Mouse (Mus musculus) fat pad, adult 2 months (tissue): ENCODE data around the gene Gm16405.
"Not testable (repeated sequence)": the region's sequence is repeated elsewhere in the genome, so short reads cannot be mapped to it uniquely, and the experiment has no call there.

Source experiments
- DNase-seq: peaks from one replicate; pipeline ENCODE4 v3.0.0-alpha.2; 2011; ENCODE audit warnings: low read depth, low spot score; ENCODE audit errors: extremely low read depth

The Gm16405 gene

GRCm38 (mm10) chrX:54530908-54531307 lies at the start of gene Gm16405:
Gene Gm16405 (plus strand): TSS chrX:54531208.
- DNase-seq = not testable (repeated sequence)
